In the genomic region with DNA sequence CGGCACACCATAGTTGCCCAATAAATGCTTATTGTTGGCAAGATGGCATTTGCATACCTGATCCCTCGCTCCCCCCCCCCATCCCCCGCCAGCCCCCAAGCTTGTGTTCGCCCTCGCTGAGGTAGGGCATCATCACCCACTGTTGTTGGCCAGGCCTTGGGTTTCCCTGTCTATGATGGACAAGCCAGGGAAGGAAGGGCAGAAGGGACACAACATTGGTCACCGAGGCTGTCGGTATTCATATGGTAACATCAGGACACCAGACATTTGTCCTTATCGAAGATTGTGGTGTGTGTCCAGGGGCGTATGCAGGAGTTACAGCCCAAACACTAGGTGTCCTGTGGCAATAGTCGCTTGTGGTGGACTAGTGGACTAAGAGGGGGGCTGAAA, we compare ENCODE assay signal across 8 mouse cellular contexts. TPM values are rescaled to one million over a fixed set of nuclear protein-coding genes. Genes with fewer than 3 reads are reported as not detected.
DNase-seq lines count a peak whose midpoint lies in the region; ATAC-seq lines count a peak whose summit lies in the region.

No protein-coding gene starts in this region.

- H3K4me3 ChIP-seq in lung, embryonic 16.5 days (ENCODE audit: low read length) = peak overlapping the region; percentile 76
- peak overlapping the region; percentile 74 for H3K4me3 ChIP-seq in embryonic facial prominence, embryonic 15.5 days (replicated peaks)
- peak overlapping the region; percentile 59 for H3K4me3 ChIP-seq in limb, embryonic 13.5 days
- peak overlapping the region; percentile 52 for H3K4me3 ChIP-seq in stomach, embryonic 14.5 days (ENCODE audit: low read depth, low read length)

- peak overlapping the region; percentile 92 for H3K27ac ChIP-seq in lung, embryonic 16.5 days (ENCODE audit: low read length)
- peak overlapping the region; percentile 95 for H3K27ac ChIP-seq in embryonic facial prominence, embryonic 15.5 days (replicated peaks)
- H3K27ac ChIP-seq in limb, embryonic 13.5 days = peak overlapping the region; percentile 89
- H3K27ac ChIP-seq in stomach, embryonic 14.5 days (ENCODE audit: low read length) = peak overlapping the region; percentile 94

- H3K27me3 ChIP-seq in lung, embryonic 16.5 days (ENCODE audit: control insufficient read depth, insufficient read depth, low read depth, low read length) = no peaks in the 10 kb centered on the region
- no peaks in the 10 kb centered on the region for H3K27me3 ChIP-seq in embryonic facial prominence, embryonic 15.5 days
- no peaks in the 10 kb centered on the region for H3K27me3 ChIP-seq in limb, embryonic 13.5 days
- no peaks in the 10 kb centered on the region for H3K27me3 ChIP-seq in stomach, embryonic 14.5 days (ENCODE audit: control insufficient read depth, insufficient read depth, low read length)

- peaks cover 12% of the 10 kb centered on the region for H3K4me1 ChIP-seq in lung, embryonic 16.5 days (replicated peaks; ENCODE audit: control insufficient read depth, insufficient read depth, low read length)
- H3K4me1 ChIP-seq in embryonic facial prominence, embryonic 15.5 days = peaks cover 18% of the 10 kb centered on the region
- peaks cover 25% of the 10 kb centered on the region for H3K4me1 ChIP-seq in limb, embryonic 13.5 days
- peaks cover 9% of the 10 kb centered on the region for H3K4me1 ChIP-seq in stomach, embryonic 14.5 days (ENCODE audit: control insufficient read depth, insufficient read depth, low read length)

- H3K9ac ChIP-seq in lung, embryonic 16.5 days (ENCODE audit: low read length) = peak overlapping the region; percentile 80
- peak overlapping the region; percentile 58 for H3K9ac ChIP-seq in embryonic facial prominence, embryonic 15.5 days
- peak overlapping the region; percentile 76 for H3K9ac ChIP-seq in limb, embryonic 13.5 days
- peak overlapping the region; percentile 58 for H3K9ac ChIP-seq in stomach, embryonic 14.5 days (replicated peaks; ENCODE audit: low read depth, low read length)

- peaks cover 19% of the 10 kb centered on the region for H3K36me3 ChIP-seq in lung, embryonic 16.5 days (ENCODE audit: control insufficient read depth, insufficient read depth, low read length)
- H3K36me3 ChIP-seq in embryonic facial prominence, embryonic 15.5 days = peaks cover 32% of the 10 kb centered on the region
- H3K36me3 ChIP-seq in limb, embryonic 13.5 days = peaks cover 39% of the 10 kb centered on the region
- H3K36me3 ChIP-seq in stomach, embryonic 14.5 days (ENCODE audit: control insufficient read depth, insufficient read depth, low read length) = peaks cover 17% of the 10 kb centered on the region; the same call in 1 of the 2 replicates

- peak overlapping the region; percentile 89 for H3K4me2 ChIP-seq in lung, embryonic 16.5 days (ENCODE audit: low read depth, low read length)
- peak overlapping the region; percentile 76 for H3K4me2 ChIP-seq in embryonic facial prominence, embryonic 15.5 days (replicated peaks)
- H3K4me2 ChIP-seq in limb, embryonic 13.5 days (replicated peaks) = peak overlapping the region; percentile 85
- peak overlapping the region; percentile 91 for H3K4me2 ChIP-seq in stomach, embryonic 14.5 days (replicated peaks; ENCODE audit: low read depth, low read length)

- DNase-seq in lung, postnatal 25 days (ENCODE audit: low spot score) = no peak
- no peak for DNase-seq in urinary bladder, postnatal 4 days (ENCODE audit: low spot score in 2 of 2)
- DNase-seq in cerebellum, adult 11-12 months = no peak
- no peak for DNase-seq in cerebellum, postnatal 36 days

- no peaks in the 10 kb centered on the region for H3K9me3 ChIP-seq in lung, embryonic 16.5 days (ENCODE audit: control insufficient read depth, low read length)
- no peaks in the 10 kb centered on the region for H3K9me3 ChIP-seq in embryonic facial prominence, embryonic 15.5 days (replicated peaks)
- no peaks in the 10 kb centered on the region for H3K9me3 ChIP-seq in limb, embryonic 13.5 days
- H3K9me3 ChIP-seq in stomach, embryonic 14.5 days (ENCODE audit: control insufficient read depth, low read depth, low read length) = no peaks in the 10 kb centered on the region

- no peak; the same call in 1 of the 2 replicates for ATAC-seq in lung, embryonic 16.5 days (ENCODE audit: low read depth)
- no peak for ATAC-seq in embryonic facial prominence, embryonic 15.5 days (ENCODE audit: insufficient number of reproducible peaks, low FRiP score, low TSS enrichment, low read depth)
- ATAC-seq in limb, embryonic 13.5 days (ENCODE audit: low FRiP score, low read depth) = no peak
- peak; percentile 20; the same call in 1 of the 2 replicates for ATAC-seq in stomach, embryonic 14.5 days (ENCODE audit: insufficient number of reproducible peaks, insufficient read depth, low FRiP score, low read depth)

- WGBS in lung, embryonic 16.5 days = 2% methylated on average over 10 of the region's 10 CpGs
- WGBS in embryonic facial prominence, embryonic 15.5 days = 3% methylated on average over 10 of the region's 10 CpGs
- WGBS in limb, embryonic 13.5 days = 4% methylated on average over 10 of the region's 10 CpGs
- 4% methylated on average over 10 of the region's 10 CpGs for WGBS in stomach, embryonic 14.5 days

RNA-seq across cellular contexts. Expression of gene Ficd, which starts 0.5 kb away (rescaled TPM):
- polyA plus RNA-seq in lung, embryonic 16.5 days (2015; fragmentation: Nextera tagmentation; extraction: Ambion mirVana) = 6.4 and 6.9 TPM in 2 replicates
- 8.5 and 8.7 TPM in 2 replicates for polyA plus RNA-seq in embryonic facial prominence, embryonic 15.5 days (2015; fragmentation: Nextera tagmentation; extraction: Ambion mirVana)
- 5.8 and 6.4 TPM in 2 replicates for polyA plus RNA-seq in limb, embryonic 13.5 days (2015; fragmentation: Nextera tagmentation; extraction: Ambion mirVana)
- polyA plus RNA-seq in stomach, embryonic 14.5 days (2014; fragmentation: Nextera tagmentation; extraction: Ambion mirVana) = 4.1 and 5.7 TPM in 2 replicates

RNA-seq across cellular contexts. Expression of gene 1700069L16Rik, which starts 11.5 kb away (rescaled TPM):
- not detected in 2 replicates for polyA plus RNA-seq in lung, embryonic 16.5 days (2015; fragmentation: Nextera tagmentation; extraction: Ambion mirVana)
- polyA plus RNA-seq in embryonic facial prominence, embryonic 15.5 days (2015; fragmentation: Nextera tagmentation; extraction: Ambion mirVana) = not detected in 2 replicates
- polyA plus RNA-seq in limb, embryonic 13.5 days (2015; fragmentation: Nextera tagmentation; extraction: Ambion mirVana) = not detected in 2 replicates
- polyA plus RNA-seq in stomach, embryonic 14.5 days (2014; fragmentation: Nextera tagmentation; extraction: Ambion mirVana) = not detected in 2 replicates

RNA-seq across cellular contexts. Expression of gene Sart3, which starts 36.2 kb away (rescaled TPM):
- polyA plus RNA-seq in lung, embryonic 16.5 days (2015; fragmentation: Nextera tagmentation; extraction: Ambion mirVana) = 40.6 and 42.5 TPM in 2 replicates
- 47.9 and 48.0 TPM in 2 replicates for polyA plus RNA-seq in embryonic facial prominence, embryonic 15.5 days (2015; fragmentation: Nextera tagmentation; extraction: Ambion mirVana)
- 59.8 and 60.2 TPM in 2 replicates for polyA plus RNA-seq in limb, embryonic 13.5 days (2015; fragmentation: Nextera tagmentation; extraction: Ambion mirVana)
- 30.5 and 34.6 TPM in 2 replicates for polyA plus RNA-seq in stomach, embryonic 14.5 days (2014; fragmentation: Nextera tagmentation; extraction: Ambion mirVana)

RNA-seq across cellular contexts. Expression of gene Iscu, which starts 36.4 kb away (rescaled TPM):
- 104 and 114 TPM in 2 replicates for polyA plus RNA-seq in lung, embryonic 16.5 days (2015; fragmentation: Nextera tagmentation; extraction: Ambion mirVana)
- 102 and 106 TPM in 2 replicates for polyA plus RNA-seq in embryonic facial prominence, embryonic 15.5 days (2015; fragmentation: Nextera tagmentation; extraction: Ambion mirVana)
- polyA plus RNA-seq in limb, embryonic 13.5 days (2015; fragmentation: Nextera tagmentation; extraction: Ambion mirVana) = 96.3 and 98.5 TPM in 2 replicates
- 106 and 117 TPM in 2 replicates for polyA plus RNA-seq in stomach, embryonic 14.5 days (2014; fragmentation: Nextera tagmentation; extraction: Ambion mirVana)
